ENCODE assay signal across 8 mouse cellular contexts in the genomic region with DNA sequence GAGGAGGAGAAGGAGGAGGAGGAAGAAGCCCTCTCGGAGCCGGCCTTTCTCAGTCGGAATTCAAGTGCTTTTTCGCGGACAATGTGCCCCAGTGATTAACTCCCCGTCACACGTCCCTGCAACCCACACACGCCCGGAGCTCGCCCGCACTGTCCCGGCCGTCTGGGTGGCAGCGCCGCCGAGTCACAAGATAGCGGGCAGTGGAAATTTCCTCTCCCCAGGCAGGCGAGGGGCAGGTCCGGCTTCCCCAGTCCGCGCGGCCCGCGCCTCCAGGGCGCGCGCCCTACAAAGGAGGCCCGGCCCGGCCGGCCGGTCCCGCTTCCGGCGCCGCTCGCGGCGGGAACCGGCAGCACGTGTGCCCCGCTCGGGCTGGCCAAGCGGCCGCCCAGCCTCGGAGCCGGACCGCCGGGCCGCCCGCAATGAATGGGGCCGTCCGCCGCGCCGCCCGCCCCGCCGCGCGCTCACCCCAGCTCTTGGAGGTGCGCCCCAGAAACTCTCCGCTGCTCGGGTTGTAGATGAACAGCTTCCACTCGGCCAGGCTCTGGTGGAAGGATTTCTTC. TPM values are rescaled to one million over a fixed set of nuclear protein-coding genes. Genes with fewer than 3 reads are reported as not detected.
DNase-seq lines count a peak whose midpoint lies in the region; ATAC-seq lines count a peak whose summit lies in the region.

No protein-coding gene starts in this region.

- peak; percentile 70 for DNase-seq in 3T3-L1 (ENCODE audit: low read depth, low spot score)
- peak; percentile 54 to 59 for DNase-seq in adrenal gland, postnatal 4 days (ENCODE audit: low spot score in 2 of 2)
- peak; percentile 62 for DNase-seq in embryonic facial prominence, embryonic 14.5 days (ENCODE audit: low spot score)
- DNase-seq in heart, adult 8-10 months (ENCODE audit: low spot score): peak; percentile 64
- peak; percentile 61 to 67 for DNase-seq in kidney, adult 8-10 months
- DNase-seq in spleen, adult 18-20 months: peak; percentile 63 to 64

- WGBS in embryonic facial prominence, embryonic 14.5 days: 0% methylated on average over 36 of the region's 64 CpGs
- under 1% methylated on average over 63 of the region's 64 CpGs for WGBS in limb, embryonic 12.5 days
- under 1% methylated on average over 54 of the region's 64 CpGs for WGBS in midbrain, embryonic 13.5 days

- H3K27me3 ChIP-seq in embryonic facial prominence, embryonic 14.5 days (replicated peaks; ENCODE audit: control insufficient read depth, insufficient read depth, low read length): no peaks in the 10 kb centered on the region
- no peaks in the 10 kb centered on the region for H3K27me3 ChIP-seq in limb, embryonic 12.5 days
- H3K27me3 ChIP-seq in midbrain, embryonic 13.5 days: no peaks in the 10 kb centered on the region

- H3K4me1 ChIP-seq in embryonic facial prominence, embryonic 14.5 days (ENCODE audit: control insufficient read depth, insufficient read depth, low read length): peaks cover 18% of the 10 kb centered on the region
- peaks cover 29% of the 10 kb centered on the region for H3K4me1 ChIP-seq in limb, embryonic 12.5 days (replicated peaks)
- H3K4me1 ChIP-seq in midbrain, embryonic 13.5 days (replicated peaks): peaks cover 26% of the 10 kb centered on the region

- ATAC-seq in embryonic facial prominence, embryonic 14.5 days (ENCODE audit: low read depth): peak; percentile 60
- peak; percentile 55 for ATAC-seq in limb, embryonic 12.5 days (ENCODE audit: insufficient number of reproducible peaks, insufficient read depth, low FRiP score, low TSS enrichment, low read depth)
- ATAC-seq in midbrain, embryonic 13.5 days: peak; percentile 78

- H3K4me3 ChIP-seq in embryonic facial prominence, embryonic 14.5 days (ENCODE audit: low read depth, low read length): peak overlapping the region; percentile 87
- peak overlapping the region; percentile 86 for H3K4me3 ChIP-seq in limb, embryonic 12.5 days (replicated peaks)
- H3K4me3 ChIP-seq in midbrain, embryonic 13.5 days (replicated peaks): peak overlapping the region; percentile 83

- H3K4me2 ChIP-seq in embryonic facial prominence, embryonic 14.5 days (ENCODE audit: low read depth, low read length): peak overlapping the region; percentile 70
- H3K4me2 ChIP-seq in limb, embryonic 12.5 days: peak overlapping the region; percentile 71
- H3K4me2 ChIP-seq in midbrain, embryonic 13.5 days (replicated peaks): peak overlapping the region; percentile 73

- peak overlapping the region; percentile 91 for H3K9ac ChIP-seq in embryonic facial prominence, embryonic 14.5 days (ENCODE audit: low read depth, low read length)
- peak overlapping the region; percentile 91 for H3K9ac ChIP-seq in limb, embryonic 12.5 days (replicated peaks)
- peak overlapping the region; percentile 95 for H3K9ac ChIP-seq in midbrain, embryonic 13.5 days (replicated peaks)

- H3K9me3 ChIP-seq in embryonic facial prominence, embryonic 14.5 days (ENCODE audit: control insufficient read depth, low read length): no peaks in the 10 kb centered on the region
- no peaks in the 10 kb centered on the region for H3K9me3 ChIP-seq in limb, embryonic 12.5 days
- no peaks in the 10 kb centered on the region for H3K9me3 ChIP-seq in midbrain, embryonic 13.5 days

- 0 out of 2 replicates have a peak, but pooled peaks cover 3% of the 10 kb centered on the region for H3K36me3 ChIP-seq in embryonic facial prominence, embryonic 14.5 days (ENCODE audit: control insufficient read depth, insufficient read depth, low read length)
- no peaks in the 10 kb centered on the region for H3K36me3 ChIP-seq in limb, embryonic 12.5 days
- no peaks in the 10 kb centered on the region for H3K36me3 ChIP-seq in midbrain, embryonic 13.5 days

- H3K27ac ChIP-seq in embryonic facial prominence, embryonic 14.5 days (replicated peaks; ENCODE audit: low read depth, low read length): peak overlapping the region; percentile 95
- H3K27ac ChIP-seq in limb, embryonic 12.5 days: peak overlapping the region; percentile 94
- peak overlapping the region; percentile 94 for H3K27ac ChIP-seq in midbrain, embryonic 13.5 days

RNA-seq across cellular contexts. Expression of a gene that starts 0.6 kb away (rescaled TPM):
- total RNA-seq in adrenal gland, postnatal 4 days (2021): 100 to 1,000 TPM; 161 TPM
- polyA plus RNA-seq in embryonic facial prominence, embryonic 14.5 days (2014; fragmentation: Nextera tagmentation; extraction: Ambion mirVana): 157 TPM in 2 replicates
- 10 to 100 TPM; 49.7 to 54.4 (median 53.0) TPM for total RNA-seq in heart, adult 8-10 months (2022)
- 119 and 123 TPM in 2 replicates for polyA plus RNA-seq in limb, embryonic 12.5 days (2016; fragmentation: Nextera tagmentation; extraction: Ambion mirVana)
- 168 and 178 TPM in 2 replicates for polyA plus RNA-seq in midbrain, embryonic 13.5 days (2015; fragmentation: Nextera tagmentation; extraction: Ambion mirVana)

Comparison
In these comparisons a context has a peak if more than half of its experiments do, and no peak if none do; other contexts are left out.
1. Peak in every context shown above with its lines: DNase-seq, ATAC-seq, H3K4me3 ChIP-seq and H3K27ac ChIP-seq.